Mouse (Mus musculus) brain, embryonic 18.5 days (tissue): ENCODE results near the gene B4galt2.

Source experiments
- DNase-seq: peaks from one replicate; pipeline ENCODE4 v3.0.0-alpha.2; 2012; ENCODE audit warnings: low read depth, low spot score

B4galt2 gene

GRCm38 (mm10) chr4:117882701-117883691 lies at the start of gene B4galt2:
TSS of gene B4galt2 (minus strand) at chr4:117883487.
- no peak for DNase-seq

GRCm38 (mm10) chr4:117929391-117929881 lies 46.1 kb upstream of the B4galt2 start, which contains the start of gene Artn:
TSS of gene Artn (minus strand) at chr4:117929763.
- no peak for DNase-seq

GRCm38 (mm10) chr4:117928699-117929241 lies 45.5 kb upstream of the B4galt2 start:
- DNase-seq: no peak

GRCm38 (mm10) chr4:117928234-117928633 lies 44.9 kb upstream of the B4galt2 start:
- no peak for DNase-seq

- no peak for DNase-seq
Observed at GRCm38 (mm10) chr4:117926545-117927482, 43.5 kb upstream of the B4galt2 start.

DNA sequence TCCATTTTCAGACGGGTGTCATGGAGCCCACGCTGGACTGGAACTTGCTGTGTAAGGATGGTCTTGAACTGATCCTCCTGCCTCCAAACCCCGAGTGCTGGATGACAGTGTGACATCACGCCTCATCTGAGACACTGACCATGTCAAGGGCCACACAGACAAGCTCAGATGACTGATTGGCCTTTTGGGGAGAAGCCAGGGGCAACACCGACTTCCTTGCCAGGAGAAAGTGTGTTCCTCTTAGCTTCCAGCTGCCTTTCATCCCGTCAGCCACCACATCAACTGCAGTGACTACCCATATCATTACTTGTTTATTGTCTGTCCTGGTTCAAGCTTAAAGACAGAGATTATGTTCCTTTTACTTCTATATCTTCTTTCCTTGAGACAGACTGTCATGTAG lies 41.6 kb upstream of the B4galt2 start:
- DNase-seq: no peak

- DNase-seq: no peak
Observed at GRCm38 (mm10) chr4:117923450-117923849, 40.2 kb upstream of the B4galt2 start.

GRCm38 (mm10) chr4:117921358-117921757 lies 38.1 kb upstream of the B4galt2 start:
- DNase-seq: no peak

GRCm38 (mm10) chr4:117918762-117919161 lies 35.5 kb upstream of the B4galt2 start:
- DNase-seq: no peak

GRCm38 (mm10) chr4:117918261-117918660 lies 35.0 kb upstream of the B4galt2 start:
- no peak for DNase-seq

GRCm38 (mm10) chr4:117917847-117918246 lies 34.6 kb upstream of the B4galt2 start:
- DNase-seq: no peak

DNA sequence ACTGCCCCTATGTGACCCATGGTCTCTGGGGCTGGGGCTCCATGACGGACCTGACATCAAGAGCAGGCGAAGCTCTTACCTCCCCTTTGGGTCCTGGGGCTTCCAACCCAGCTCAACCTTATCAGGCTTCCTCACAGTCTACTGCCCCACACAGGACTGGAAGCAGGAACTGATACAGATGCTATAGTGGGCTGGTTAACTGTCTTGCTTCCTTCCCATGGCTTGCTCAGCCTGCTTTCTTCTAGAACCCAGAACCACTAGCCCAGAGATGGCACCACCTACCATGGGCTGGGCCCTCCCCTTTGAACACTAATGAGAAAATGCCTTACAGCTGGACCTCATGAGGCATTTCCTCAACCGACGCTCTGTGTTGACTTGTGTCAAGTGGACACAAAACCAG lies 34.1 kb upstream of the B4galt2 start:
- DNase-seq: no peak

GRCm38 (mm10) chr4:117916386-117916785 lies 33.1 kb upstream of the B4galt2 start:
- no peak for DNase-seq

DNA sequence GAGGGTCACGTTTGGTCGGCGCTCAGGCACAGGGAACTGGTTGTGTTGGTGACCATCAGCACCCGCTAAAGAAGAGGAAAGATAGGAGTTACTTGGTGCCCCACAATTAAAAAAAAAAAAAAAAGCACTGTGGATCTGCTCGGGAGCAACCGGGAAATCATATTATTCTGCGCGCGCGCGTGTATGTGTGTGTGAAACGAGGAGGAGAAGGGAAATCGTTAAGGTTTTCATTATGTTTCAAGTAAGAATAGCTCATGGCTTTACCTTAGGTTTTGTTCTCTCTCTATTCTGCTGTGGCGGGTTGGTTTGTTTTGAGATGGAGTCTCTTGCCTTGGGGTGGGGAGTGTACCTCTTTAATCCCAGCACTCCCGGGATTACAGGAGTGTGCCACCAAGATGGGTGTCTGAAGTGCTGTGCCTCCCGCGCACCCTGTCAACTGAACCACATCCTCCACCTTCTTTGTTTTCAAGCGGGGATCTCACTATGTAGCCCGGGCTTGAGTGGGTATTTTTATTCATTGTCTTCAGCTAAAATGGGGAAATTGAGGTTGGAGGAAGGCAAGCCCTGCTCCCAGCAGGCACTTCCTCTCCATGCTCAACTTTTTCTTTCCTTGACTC lies 32.3 kb upstream of the B4galt2 start:
- DNase-seq: no peak

DNA sequence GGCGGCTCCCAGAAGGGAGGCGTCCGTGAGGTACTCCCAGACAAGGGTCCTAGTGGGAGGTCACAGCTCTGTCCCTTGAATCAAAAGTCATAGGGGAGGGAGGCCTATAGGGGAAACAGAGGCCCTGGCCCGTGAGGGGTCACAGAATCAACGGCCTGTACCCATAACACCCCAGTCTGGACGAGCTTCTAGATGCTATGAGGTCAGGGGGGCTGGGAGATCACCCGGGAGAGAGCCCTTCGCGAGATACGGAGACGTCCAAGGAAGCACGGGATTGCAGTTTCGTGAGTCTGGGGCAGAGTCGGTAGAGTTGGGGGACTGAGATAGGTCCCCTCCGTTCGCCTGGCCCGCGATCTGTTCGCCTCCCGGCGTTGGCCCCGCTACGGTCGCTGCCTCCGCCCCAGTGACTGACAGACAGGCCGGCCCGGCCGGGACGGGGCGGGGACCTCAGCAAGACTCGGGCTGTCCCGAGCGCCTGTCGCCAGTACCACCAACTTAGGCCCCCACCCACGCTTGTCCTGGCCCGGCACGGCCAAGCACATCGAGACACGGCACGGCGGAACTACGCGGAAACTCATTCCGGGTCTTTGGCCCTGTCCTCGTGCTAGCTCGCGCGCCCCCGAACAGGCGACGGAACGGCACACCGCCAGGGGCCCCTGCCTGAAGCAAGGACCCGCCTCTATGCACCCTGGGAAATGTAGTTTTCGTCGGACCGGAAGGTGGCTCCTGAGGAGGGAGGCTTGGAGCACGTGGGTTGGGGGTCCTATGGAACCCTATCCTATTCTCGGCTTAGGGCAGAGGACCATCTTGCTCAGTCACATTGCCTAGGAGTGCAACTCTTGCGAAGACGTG lies 31.5 kb upstream of the B4galt2 start, which contains the start of gene Ipo13:
Gene Ipo13 (minus strand): TSS at position 409 of the 852 bp plus-strand sequence.
- DNase-seq: peak; percentile 88

GRCm38 (mm10) chr4:117914031-117914430 lies 30.7 kb upstream of the B4galt2 start:
- DNase-seq: no peak

- no peak for DNase-seq
Observed at GRCm38 (mm10) chr4:117913421-117913820, 30.1 kb upstream of the B4galt2 start.

- DNase-seq: no peak
Observed at GRCm38 (mm10) chr4:117912685-117913273, 29.5 kb upstream of the B4galt2 start.

DNA sequence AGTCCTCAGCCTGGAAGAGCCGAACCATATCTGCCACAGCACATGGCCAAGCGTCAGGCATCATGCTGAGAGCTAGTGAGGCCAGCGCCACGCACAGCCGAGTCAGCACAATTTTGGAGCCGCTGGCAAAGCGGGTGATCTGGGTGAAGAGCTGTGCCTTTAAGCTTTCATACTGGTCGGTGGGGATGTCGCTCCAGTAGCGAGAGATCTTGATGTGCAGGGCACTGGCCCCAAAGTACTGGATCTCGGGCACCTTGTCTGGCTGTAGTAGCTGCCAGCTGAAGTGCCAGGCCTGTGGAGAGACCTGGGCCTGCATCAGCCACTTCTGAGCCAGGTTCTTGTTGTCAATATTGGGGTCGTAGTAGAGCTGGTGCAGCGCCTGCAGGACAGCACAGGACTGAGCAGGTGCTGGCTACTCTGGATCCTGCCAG lies 28.9 kb upstream of the B4galt2 start:
- DNase-seq: no peak
